Mouse (Mus musculus): Measurements from ENCODE around the gene Cabp4. TPM values are rescaled to one million over a fixed set of nuclear protein-coding genes. Genes with fewer than 3 reads are reported as not detected.

The Cabp4 gene
- polyA plus RNA-seq, 1 experiment, result 0.05 TPM

DNA sequence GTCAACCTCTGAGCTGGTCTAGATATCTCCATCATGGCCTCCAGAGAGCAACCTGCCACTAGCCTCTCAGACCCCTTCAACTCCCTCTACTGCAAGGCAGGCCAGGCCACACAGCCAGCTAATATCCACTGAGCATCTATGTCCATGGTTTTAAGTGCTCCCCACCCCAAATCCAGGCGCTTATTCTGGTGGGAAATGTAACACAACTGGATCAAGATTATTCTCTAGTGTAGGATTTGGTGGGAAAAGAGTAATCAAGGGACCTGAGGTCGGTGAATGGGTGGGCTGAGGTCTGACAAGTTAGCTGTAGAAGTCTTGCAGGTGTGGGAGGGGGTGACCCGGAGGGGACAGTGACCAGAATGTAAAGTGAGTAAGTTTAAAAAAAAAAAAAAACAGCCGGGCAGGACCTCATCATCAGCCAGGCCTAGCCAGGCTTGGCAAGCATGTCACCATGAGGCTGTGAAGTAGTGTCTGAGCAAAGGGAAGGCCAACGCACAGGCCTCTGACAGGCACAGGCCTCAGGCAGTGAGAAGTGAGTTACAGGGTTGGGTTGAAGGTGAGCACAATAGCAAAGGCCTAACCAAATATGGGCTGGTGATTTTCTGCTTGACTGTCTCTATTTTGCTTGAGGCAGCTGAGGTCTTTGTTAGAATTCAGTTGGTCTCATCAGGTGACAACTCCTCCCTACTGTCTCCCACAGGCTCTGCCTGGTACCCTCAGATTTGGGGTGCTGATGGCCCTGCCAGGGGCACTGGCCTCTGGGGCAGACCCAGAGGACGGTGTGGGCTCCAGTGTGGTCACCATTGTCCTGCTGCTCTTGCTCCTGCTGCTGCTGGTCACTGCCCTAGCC lies 11.6 kb upstream of the Cabp4 start:
- Histone ChIP-seq H3K4me1 (ENCODE audit: control insufficient read depth) (peaks cover 23% of the 10 kb centered on the region), H3K4me3 (replicated peaks) (no peak overlapping the region), H3K36me3 (ENCODE audit: control insufficient read depth) (peaks cover 83% of the 10 kb centered on the region), H3K27me3 (ENCODE audit: control insufficient read depth) (no peaks in the 10 kb centered on the region), H3K9me3 (ENCODE audit: control insufficient read depth, low read length) (no peaks in the 10 kb centered on the region)
- TF ChIP-seq GATA1 (IDR thresholded peaks at IDR 0.05; ENCODE audit: low read length) (no peak), TAL1 (IDR thresholded peaks at IDR 0.05; ENCODE audit: low read length) (no peak)

DNA sequence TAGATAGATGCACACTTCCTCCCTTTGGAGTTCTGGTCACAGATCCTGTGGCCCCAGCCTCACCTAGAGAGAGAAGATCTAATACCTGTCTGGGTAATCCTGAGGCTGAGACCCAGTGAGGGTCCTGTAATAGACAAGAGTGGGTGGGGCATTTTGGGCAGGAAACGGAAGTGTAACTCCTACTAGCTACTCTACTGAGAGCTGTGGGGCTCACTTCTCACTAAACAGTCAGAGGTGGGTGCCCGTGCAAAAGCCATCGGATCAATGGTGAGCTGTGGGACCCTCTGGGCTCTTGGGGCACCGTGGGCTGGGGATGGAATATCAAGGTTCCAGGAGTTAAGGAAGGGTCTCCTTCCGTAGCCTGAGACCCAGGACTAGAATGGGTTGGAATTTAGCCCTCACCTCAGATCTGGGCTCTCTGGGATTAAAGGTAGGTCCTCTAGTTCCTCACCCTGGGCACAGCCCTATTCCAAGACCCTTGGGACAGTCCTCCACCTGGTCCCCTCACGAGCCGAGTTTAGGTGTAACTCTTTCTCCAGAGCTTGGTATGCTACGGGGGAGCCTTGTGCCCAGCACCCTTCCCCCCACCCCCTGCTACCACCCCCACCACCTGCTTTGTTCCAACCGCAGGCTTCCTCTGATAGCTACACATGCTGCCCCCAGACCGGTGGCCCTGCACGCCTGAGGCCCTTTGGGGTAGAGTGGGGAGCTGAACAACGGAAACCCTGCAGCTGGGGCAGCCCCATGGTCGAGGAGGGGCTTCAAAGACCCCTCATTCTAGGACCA lies 10.8 kb upstream of the Cabp4 start:
- H3K4me1 ChIP-seq (ENCODE audit: control insufficient read depth), result peaks cover 31% of the 10 kb centered on the region
- no peak for TF ChIP-seq GATA1 (IDR thresholded peaks at IDR 0.05; ENCODE audit: low read length)
- no peak for TF ChIP-seq TAL1 (IDR thresholded peaks at IDR 0.05; ENCODE audit: low read length)
- H3K4me3 ChIP-seq (replicated peaks), result no peak overlapping the region
- peaks cover 85% of the 10 kb centered on the region for H3K36me3 ChIP-seq (ENCODE audit: control insufficient read depth)
- H3K27me3 ChIP-seq (ENCODE audit: control insufficient read depth), result no peaks in the 10 kb centered on the region
- no peaks in the 10 kb centered on the region for H3K9me3 ChIP-seq (ENCODE audit: control insufficient read depth, low read length)

- Histone ChIP-seq H3K36me3 (ENCODE audit: control insufficient read depth) (peaks cover 72% of the 10 kb centered on the region), H3K4me3 (replicated peaks) (no peak within 1 kb of the TSS), H3K27me3 (ENCODE audit: control insufficient read depth) (no peaks in the 10 kb centered on the region), H3K4me1 (ENCODE audit: control insufficient read depth) (peaks cover 45% of the 10 kb centered on the region), H3K9me3 (ENCODE audit: control insufficient read depth, low read length) (no peaks in the 10 kb centered on the region)
- TF ChIP-seq TAL1 (IDR thresholded peaks at IDR 0.05; ENCODE audit: low read length), result no peak
- no peak for TF ChIP-seq GATA1 (IDR thresholded peaks at IDR 0.05; ENCODE audit: low read length)
Observed at GRCm38 (mm10) chr19:4153232-4153654, 9.4 kb upstream of the Cabp4 start, which contains the start of gene Ptprcap. Gene Ptprcap, plus strand, starts transcription at chr19:4153604.

DNA sequence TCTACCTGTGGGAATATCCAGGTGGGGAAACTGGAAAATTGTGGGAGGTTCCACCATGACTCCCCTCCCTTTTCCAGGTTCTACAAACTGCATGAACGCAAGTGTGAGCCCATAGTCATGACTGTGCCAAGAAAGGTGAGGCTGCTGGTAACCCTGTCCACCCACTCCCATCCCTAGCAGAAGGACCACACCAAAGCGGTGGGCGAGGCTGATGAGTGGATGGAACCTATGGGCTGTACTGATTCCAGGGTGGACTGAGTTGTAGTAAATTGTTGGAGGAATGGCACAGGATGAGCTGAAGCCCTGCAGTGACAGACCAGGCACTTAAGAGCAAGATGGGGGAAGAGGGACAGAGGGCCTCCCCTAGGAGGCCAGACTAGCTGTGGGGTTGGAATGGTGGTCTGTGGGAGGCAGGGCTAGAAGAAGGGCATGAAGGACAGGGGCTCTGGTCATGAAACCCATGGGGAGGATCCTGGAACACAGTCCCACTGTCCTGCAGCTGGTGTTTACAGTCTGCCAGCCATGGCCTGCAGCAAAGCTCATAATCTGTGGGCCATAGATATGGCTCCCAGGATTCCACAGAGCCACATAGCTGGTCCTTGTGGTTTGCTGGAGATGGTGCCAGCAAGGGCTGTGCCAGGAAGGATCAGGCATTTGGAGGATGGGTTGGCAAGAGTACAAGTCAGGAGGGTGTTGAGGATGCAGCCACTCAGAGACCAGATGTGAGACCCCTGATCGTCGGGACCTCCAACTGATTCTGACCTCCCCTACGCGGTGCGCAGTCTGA lies 8.8 kb upstream of the Cabp4 start:
- Histone ChIP-seq H3K4me3 (replicated peaks) (no peak overlapping the region), H3K36me3 (ENCODE audit: control insufficient read depth) (peaks cover 66% of the 10 kb centered on the region), H3K27me3 (ENCODE audit: control insufficient read depth) (no peaks in the 10 kb centered on the region), H3K9me3 (ENCODE audit: control insufficient read depth, low read length) (no peaks in the 10 kb centered on the region), H3K4me1 (ENCODE audit: control insufficient read depth) (peaks cover 51% of the 10 kb centered on the region)
- TF ChIP-seq GATA1 (IDR thresholded peaks at IDR 0.05; ENCODE audit: low read length) (no peak), TAL1 (IDR thresholded peaks at IDR 0.05; ENCODE audit: low read length) (no peak)

- Histone ChIP-seq H3K4me3 (replicated peaks) (no peak overlapping the region), H3K9me3 (ENCODE audit: control insufficient read depth, low read length) (no peaks in the 10 kb centered on the region), H3K27me3 (ENCODE audit: control insufficient read depth) (no peaks in the 10 kb centered on the region), H3K36me3 (ENCODE audit: control insufficient read depth) (peaks cover 59% of the 10 kb centered on the region), H3K4me1 (ENCODE audit: control insufficient read depth) (peaks cover 53% of the 10 kb centered on the region)
- no peak for TF ChIP-seq TAL1 (IDR thresholded peaks at IDR 0.05; ENCODE audit: low read length)
Observed at GRCm38 (mm10) chr19:4151898-4152297, 8.1 kb upstream of the Cabp4 start.

GRCm38 (mm10) chr19:4151488-4151860 lies 7.6 kb upstream of the Cabp4 start:
- Histone ChIP-seq H3K4me3 (replicated peaks) (no peak overlapping the region), H3K4me1 (ENCODE audit: control insufficient read depth) (peaks cover 53% of the 10 kb centered on the region), H3K36me3 (ENCODE audit: control insufficient read depth) (peaks cover 55% of the 10 kb centered on the region)

GRCm38 (mm10) chr19:4150567-4151487 lies 7.0 kb upstream of the Cabp4 start:
- H3K36me3 ChIP-seq (ENCODE audit: control insufficient read depth), result peaks cover 48% of the 10 kb centered on the region
- H3K27me3 ChIP-seq (ENCODE audit: control insufficient read depth), result no peaks in the 10 kb centered on the region
- TF ChIP-seq TAL1 (IDR thresholded peaks at IDR 0.05; ENCODE audit: low read length) (no peak), GATA1 (IDR thresholded peaks at IDR 0.05; ENCODE audit: low read length) (no peak)
- H3K4me1 ChIP-seq (ENCODE audit: control insufficient read depth), result peaks cover 53% of the 10 kb centered on the region
- peaks cover 4% of the 10 kb centered on the region for H3K9me3 ChIP-seq (ENCODE audit: control insufficient read depth, low read length)
- no peak overlapping the region for H3K4me3 ChIP-seq (replicated peaks)

More at GRCm38 (mm10) chr19:4151488-4151860, 7.6 kb upstream of the Cabp4 start:
- Histone ChIP-seq H3K27me3 (ENCODE audit: control insufficient read depth) (no peaks in the 10 kb centered on the region), H3K9me3 (ENCODE audit: control insufficient read depth, low read length) (no peaks in the 10 kb centered on the region)
- TF ChIP-seq TAL1 (IDR thresholded peaks at IDR 0.05; ENCODE audit: low read length) (no peak), GATA1 (IDR thresholded peaks at IDR 0.05; ENCODE audit: low read length) (no peak)
